Mouse (Mus musculus): Measurements from ENCODE around the gene Vax2. TPM values are rescaled to one million over a fixed set of nuclear protein-coding genes. Genes with fewer than 3 reads are reported as not detected.

Vax2 gene
- polyA plus RNA-seq, 1 experiment from 2014 or later, result 0.14 TPM

DNA sequence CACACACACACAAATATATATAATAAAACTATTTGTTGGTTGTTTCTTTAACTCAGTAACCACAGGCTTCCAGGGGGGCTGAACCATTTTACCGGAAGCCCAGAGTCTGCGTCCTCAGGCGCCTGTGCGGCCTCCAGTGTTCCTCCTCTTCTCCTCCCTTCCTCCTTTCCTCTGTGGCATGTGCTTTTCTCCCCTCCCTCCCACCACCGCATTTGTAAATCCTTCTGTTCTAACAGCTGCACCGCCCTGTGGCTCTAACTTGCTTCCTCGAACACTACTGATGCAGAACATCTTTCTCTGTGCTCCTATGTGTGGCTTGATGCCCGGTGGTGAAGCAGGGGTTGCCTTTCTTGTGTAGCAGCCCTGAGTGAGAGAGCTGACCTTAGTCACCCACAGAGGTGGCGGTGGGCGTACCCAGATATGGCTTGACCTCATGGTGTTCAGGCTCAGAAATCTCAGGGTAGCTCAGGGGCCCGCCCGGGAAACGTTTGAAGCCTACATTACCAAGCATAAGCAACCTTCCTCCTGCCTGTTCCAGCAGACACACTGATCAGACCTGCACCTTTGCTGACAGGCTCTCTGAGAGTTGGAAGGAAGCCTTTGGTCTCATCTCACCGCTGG, 18.4 kb downstream of the Vax2 start:
- no peak for DNase-seq (ENCODE audit: low read depth, low spot score)
- ChIA-PET POLR2A (no interaction called here), CTCF (interaction anchor here (0.7 to 1.9 kb wide), 4 partner anchors 20 to 40 kb away, joined by 3 to 4 read pairs (median 3); no protein-coding TSS in a partner anchor)
- H3K27me3 ChIP-seq, result no peaks in the 10 kb centered on the region
- ATAC-seq, result no peak
- TF ChIP-seq CTCF (IDR thresholded peaks at IDR 0.05), result no peak
- in situ Hi-C loops (cut with MboI; ENCODE audit: low pct_unique_long_range_greater_than_20kb), result no loop called here

DNA sequence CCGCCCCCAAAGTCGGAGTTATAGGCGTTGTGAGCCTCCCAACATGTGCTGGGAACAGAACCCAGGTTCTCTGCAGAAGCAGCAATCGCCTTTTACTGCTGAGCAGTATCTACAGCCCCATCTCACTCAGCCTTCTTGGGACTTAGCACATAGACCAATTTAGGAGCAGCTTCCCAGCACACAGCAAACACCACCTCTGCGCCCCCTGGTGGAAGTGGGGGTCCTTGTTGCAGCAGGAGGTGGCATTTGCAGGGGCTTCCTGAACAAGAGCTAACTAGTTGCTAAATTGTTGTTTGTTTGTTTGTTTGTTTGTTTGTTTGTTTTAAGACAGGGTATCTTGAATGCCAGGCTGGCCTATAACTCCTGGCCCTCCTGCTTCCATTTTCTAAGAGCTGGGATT, 20.1 kb downstream of the Vax2 start:
- ATAC-seq (no peak), DNase-seq (ENCODE audit: low read depth, low spot score) (no peak)
- peak; percentile 90 for TF ChIP-seq CTCF (IDR thresholded peaks at IDR 0.05)
- no peaks in the 10 kb centered on the region for H3K27me3 ChIP-seq
- in situ Hi-C loops (cut with MboI; ENCODE audit: low pct_unique_long_range_greater_than_20kb), result loop anchor here (5.0 kb wide), 1 partner anchor 44 kb away; no protein-coding TSS in a partner anchor
- POLR2A ChIA-PET, result no interaction called here
- CTCF ChIA-PET, result interaction anchor here (1.0 to 1.8 kb wide), 10 partner anchors 17 to 45 kb away, joined by 3 to 11 read pairs (median 4); partner anchors contain the start of gene Tex261

GRCm38 (mm10) chr6:83737311-83737710, 26.2 kb downstream of the Vax2 start:
- ChIA-PET POLR2A (no interaction called here), CTCF (no interaction called here)
- no peak for DNase-seq (ENCODE audit: low read depth, low spot score)
- H3K27me3 ChIP-seq, result peaks cover 9% of the 10 kb centered on the region
- ATAC-seq, result no peak
- in situ Hi-C loops (cut with MboI; ENCODE audit: low pct_unique_long_range_greater_than_20kb), result no loop called here
- TF ChIP-seq CTCF (IDR thresholded peaks at IDR 0.05), result no peak

DNA sequence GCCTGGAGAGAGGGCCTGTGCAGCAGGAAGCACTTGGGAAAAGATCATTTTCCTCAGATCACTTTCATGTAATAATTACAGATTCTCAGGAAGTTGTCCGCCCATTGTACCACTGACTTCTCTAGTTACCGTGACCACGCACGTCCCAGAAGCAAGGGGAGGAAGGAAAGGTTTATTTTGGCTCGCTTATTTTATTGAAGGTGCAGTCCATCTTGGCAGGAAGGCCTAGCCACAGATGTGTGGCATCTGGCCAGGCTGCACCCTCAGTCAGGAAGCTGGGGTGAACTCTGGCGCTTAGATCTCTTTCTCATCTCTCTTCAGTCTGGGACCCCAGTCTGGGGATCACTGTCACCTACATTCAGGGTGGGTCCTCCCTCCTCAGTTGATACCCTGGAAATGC, 27.5 kb downstream of the Vax2 start:
- in situ Hi-C loops (cut with MboI; ENCODE audit: low pct_unique_long_range_greater_than_20kb), result no loop called here
- peaks cover 16% of the 10 kb centered on the region for H3K27me3 ChIP-seq
- POLR2A ChIA-PET, result no interaction called here
- CTCF ChIA-PET, result no interaction called here
- ATAC-seq, result no peak
- TF ChIP-seq CTCF (IDR thresholded peaks at IDR 0.05), result no peak
- DNase-seq (ENCODE audit: low read depth, low spot score), result no peak

DNA sequence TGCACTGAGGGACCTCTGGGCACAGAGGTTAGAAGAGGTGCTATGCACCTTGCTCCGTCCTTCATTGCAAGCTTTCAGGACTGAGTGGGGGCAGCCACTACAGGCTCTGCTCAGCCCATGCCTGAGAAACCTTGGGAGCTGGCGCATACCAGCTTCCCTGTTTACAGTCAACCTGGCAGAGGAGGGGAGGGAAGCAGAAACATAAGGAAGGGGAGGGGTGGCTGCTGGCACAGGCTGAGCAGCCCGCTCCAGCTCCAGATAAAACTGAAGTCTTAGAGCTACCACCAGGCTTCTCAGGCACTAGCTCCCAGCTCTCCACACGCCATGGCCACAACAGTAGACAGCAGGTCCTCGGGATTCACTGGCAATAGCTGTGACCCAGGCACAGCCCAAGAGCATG, 31.7 kb downstream of the Vax2 start, which contains the start of gene Atp6v1b1:
Gene Atp6v1b1, plus strand, starts transcription at position 230 of the 400 bp plus-strand sequence.
- POLR2A ChIA-PET, result no interaction called here
- DNase-seq (ENCODE audit: low read depth, low spot score) (no peak), ATAC-seq (no peak)
- H3K27me3 ChIP-seq, result peaks cover 21% of the 10 kb centered on the region
- no peak for TF ChIP-seq CTCF (IDR thresholded peaks at IDR 0.05)
- CTCF ChIA-PET, result no interaction called here
- in situ Hi-C loops (cut with MboI; ENCODE audit: low pct_unique_long_range_greater_than_20kb), result no loop called here

DNA sequence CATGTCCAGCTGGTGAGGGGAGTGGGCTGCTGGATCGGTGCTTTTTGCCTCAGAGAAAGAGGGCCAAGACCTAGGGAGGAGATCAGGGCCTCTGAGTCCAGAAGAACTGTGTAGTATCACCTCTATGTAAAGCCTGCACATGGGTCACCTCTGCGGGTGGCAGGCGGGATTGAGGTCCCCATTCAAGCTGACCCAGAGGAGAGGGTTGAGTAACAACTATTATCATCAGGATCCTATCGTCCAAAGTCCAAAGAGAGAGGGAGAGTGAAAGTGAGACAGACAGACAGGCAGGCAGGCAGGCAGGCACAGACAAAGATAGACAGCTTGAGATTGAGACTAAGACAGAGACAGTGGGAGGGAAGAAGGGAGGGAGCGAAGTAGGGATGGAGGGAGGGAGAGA, 32.1 kb downstream of the Vax2 start:
- CTCF ChIA-PET, result no interaction called here
- DNase-seq (ENCODE audit: low read depth, low spot score) (no peak), ATAC-seq (no peak)
- in situ Hi-C loops (cut with MboI; ENCODE audit: low pct_unique_long_range_greater_than_20kb), result no loop called here
- no peak for TF ChIP-seq CTCF (IDR thresholded peaks at IDR 0.05)
- H3K27me3 ChIP-seq, result peaks cover 24% of the 10 kb centered on the region
- POLR2A ChIA-PET, result no interaction called here

- ATAC-seq (no peak), DNase-seq (ENCODE audit: low read depth, low spot score) (no peak)
- no peak for TF ChIP-seq CTCF (IDR thresholded peaks at IDR 0.05)
- CTCF ChIA-PET, result no interaction called here
- in situ Hi-C loops (cut with MboI; ENCODE audit: low pct_unique_long_range_greater_than_20kb), result no loop called here
- H3K27me3 ChIP-seq, result peaks cover 27% of the 10 kb centered on the region
- POLR2A ChIA-PET, result no interaction called here
These were observed 33.1 kb downstream of the Vax2 start for GRCm38 (mm10) chr6:83744126-83744525.

- in situ Hi-C loops (cut with MboI; ENCODE audit: low pct_unique_long_range_greater_than_20kb), result no loop called here
- no peak for ATAC-seq
- DNase-seq (ENCODE audit: low read depth, low spot score), result no peak
- ChIA-PET CTCF (no interaction called here), POLR2A (no interaction called here)
- no peak for TF ChIP-seq CTCF (IDR thresholded peaks at IDR 0.05)
- H3K27me3 ChIP-seq, result peaks cover 27% of the 10 kb centered on the region
These were observed 33.5 kb downstream of the Vax2 start for GRCm38 (mm10) chr6:83744557-83744956.

DNA sequence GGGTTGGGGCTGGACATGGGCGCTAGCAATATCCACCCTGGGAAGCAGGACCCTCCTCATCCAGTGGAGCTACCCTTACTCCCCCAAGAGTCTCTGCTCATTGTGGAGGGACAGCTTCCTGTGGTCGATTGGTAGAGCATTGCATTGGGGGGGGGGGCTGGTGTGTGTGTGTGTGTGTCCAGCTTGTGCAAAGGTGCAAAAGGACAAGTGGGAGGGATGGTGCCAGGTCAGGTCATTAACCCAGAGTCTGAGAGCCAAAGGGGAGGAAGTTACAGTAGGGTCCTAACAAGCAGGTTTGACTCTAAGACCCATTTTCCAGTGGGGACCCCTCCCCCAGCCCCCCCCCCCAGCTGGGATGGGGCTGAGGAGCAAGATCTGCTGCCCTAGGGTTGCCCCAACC, 34.4 kb downstream of the Vax2 start:
- ChIA-PET CTCF (interaction anchor here (0.7 kb wide), 1 partner anchor 51 kb away, joined by 3 read pairs; no protein-coding TSS in a partner anchor), POLR2A (no interaction called here)
- DNase-seq (ENCODE audit: low read depth, low spot score) (no peak), ATAC-seq (no peak)
- no peak for TF ChIP-seq CTCF (IDR thresholded peaks at IDR 0.05)
- peaks cover 27% of the 10 kb centered on the region for H3K27me3 ChIP-seq
- in situ Hi-C loops (cut with MboI; ENCODE audit: low pct_unique_long_range_greater_than_20kb), result no loop called here

DNA sequence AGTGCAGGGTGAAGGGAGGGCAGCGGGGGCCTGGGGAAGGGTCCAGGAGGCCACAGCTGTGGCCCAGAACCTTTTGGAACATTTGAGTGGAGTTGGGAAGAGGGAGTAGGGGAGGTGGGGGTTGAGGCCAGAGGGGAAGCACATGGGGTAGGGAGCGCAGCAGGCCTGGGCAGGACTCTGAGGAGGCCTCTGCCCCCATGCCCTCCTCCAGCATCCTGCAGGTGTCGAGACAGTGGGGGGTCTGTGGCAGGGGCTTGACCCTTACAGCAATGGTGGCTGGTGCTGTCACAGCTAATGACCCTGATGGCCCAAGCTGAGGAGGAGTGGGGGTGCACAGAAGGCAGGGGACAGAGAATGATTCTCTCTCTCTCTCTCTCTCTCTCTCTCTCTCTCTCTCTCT, 38.2 kb downstream of the Vax2 start:
- DNase-seq (ENCODE audit: low read depth, low spot score) (no peak), ATAC-seq (no peak)
- POLR2A ChIA-PET, result interaction anchor here (0.6 kb wide), 1 partner anchor 165 kb away, joined by 3 read pairs; no protein-coding TSS in a partner anchor
- in situ Hi-C loops (cut with MboI; ENCODE audit: low pct_unique_long_range_greater_than_20kb), result no loop called here
- CTCF ChIA-PET, result interaction anchor here (2.4 to 3.0 kb wide), 2 partner anchors 18 to 55 kb away, joined by 7 to 13 read pairs; no protein-coding TSS in a partner anchor
- peaks cover 27% of the 10 kb centered on the region for H3K27me3 ChIP-seq
- no peak for TF ChIP-seq CTCF (IDR thresholded peaks at IDR 0.05)

GRCm38 (mm10) chr6:83750171-83750684, 39.2 kb downstream of the Vax2 start:
- ATAC-seq (no peak), DNase-seq (ENCODE audit: low read depth, low spot score) (no peak)
- H3K27me3 ChIP-seq, result peaks cover 27% of the 10 kb centered on the region
- no peak for TF ChIP-seq CTCF (IDR thresholded peaks at IDR 0.05)
- in situ Hi-C loops (cut with MboI; ENCODE audit: low pct_unique_long_range_greater_than_20kb), result no loop called here
- ChIA-PET POLR2A (no interaction called here), CTCF (interaction anchor here (0.6 to 3.0 kb wide), 4 partner anchors 10 to 56 kb away, joined by 3 to 13 read pairs (median 3); no protein-coding TSS in a partner anchor)
